Mouse (Mus musculus) CH12.LX (cell line): ENCODE data around the gene Fgf16. TPM values are rescaled to one million over a fixed set of nuclear protein-coding genes. Genes with fewer than 3 reads are reported as not detected.

Experiments
- DNase-seq: peaks from one replicate; pipeline ENCODE4 v3.0.0-alpha.2; 2013; ENCODE audit errors: extremely low read depth
- H3K27ac ChIP-seq: 2 replicates; pipeline ENCODE4 v1.5.1; 2012; ENCODE audit warnings: low read depth, mild to moderate bottlenecking, control low read depth, moderate library complexity; ENCODE audit not compliant: insufficient read depth
- H3K27me3 ChIP-seq: replicated peaks from 2 replicates; pipeline ENCODE3; 2012; ENCODE audit warnings: inconsistent platforms
- H3K36me3 ChIP-seq, 2 experiments: replicated peaks in 1 of 2; 2 replicates each; pipeline versions ENCODE3 to v1.6.1; 2012; ENCODE audit warnings: inconsistent platforms in 1 of 2, low read length in 1 of 2, mild to moderate bottlenecking in 1 of 2, mixed read lengths in 1 of 2, moderate library complexity in 1 of 2; ENCODE audit not compliant: control insufficient read depth in 1 of 2, insufficient read depth in 1 of 2
- H3K4me1 ChIP-seq, 2 experiments: 2 replicates each; pipeline ENCODE4 v1.6.1; 2012; ENCODE audit warnings: inconsistent platforms in 1 of 2, moderate library complexity in 1 of 2; ENCODE audit not compliant: insufficient read depth in 2 of 2, control insufficient read depth in 1 of 2
- H3K4me2 ChIP-seq: 2 replicates; pipeline ENCODE4 v1.6.1; 2012; ENCODE audit warnings: low read depth, mild to moderate bottlenecking, control low read depth; ENCODE audit not compliant: poor library complexity, insufficient read depth, severe bottlenecking
- H3K4me3 ChIP-seq, 3 experiments: fragments of 150-350 bp in 1 of 3; sonication (generic) in 1 of 3; replicated peaks in 1 of 3; 2 replicates each; pipeline versions ENCODE3 to v1.5.1; 2011 to 2012; ENCODE audit warnings: low read depth in 2 of 3, low read length in 2 of 3, mild to moderate bottlenecking in 2 of 3, moderate library complexity in 2 of 3, control low read depth in 1 of 3, improper control_type of control experiment in 1 of 3, inconsistent platforms in 1 of 3, mixed read lengths in 1 of 3; ENCODE audit not compliant: poor library complexity in 1 of 3
- H3K79me2 ChIP-seq: replicated peaks from 2 replicates; pipeline ENCODE4 v1.6.1; 2012; ENCODE audit warnings: mild to moderate bottlenecking, moderate library complexity; ENCODE audit not compliant: control insufficient read depth, poor library complexity, insufficient read depth, severe bottlenecking; ENCODE audit errors: extremely low read depth
- H3K9ac ChIP-seq: 2 replicates; pipeline ENCODE4 v1.6.1; 2012; ENCODE audit warnings: low read depth, mild to moderate bottlenecking, control low read depth, moderate library complexity; ENCODE audit not compliant: insufficient read depth
- H3K9me3 ChIP-seq: replicated peaks from 2 replicates; pipeline ENCODE3; 2012; ENCODE audit warnings: low read length, inconsistent platforms, mixed read lengths
- CHD2 ChIP-seq: IDR thresholded peaks from 2 replicates; pipeline ENCODE4 v1.6.1; 2011; ENCODE audit warnings: low read length, improper control_type of control experiment
- CTCF ChIP-seq, 2 experiments: IDR thresholded peaks in 1 of 2; conservative IDR thresholded peaks in 1 of 2; 2 replicates each; pipeline ENCODE4 v1.5.1; 2011 to 2012; ENCODE audit warnings: low read depth in 2 of 2, low read length in 2 of 2, improper control_type of control experiment in 1 of 2, inconsistent platforms in 1 of 2, mild to moderate bottlenecking in 1 of 2, moderate library complexity in 1 of 2
- ELF1 ChIP-seq: IDR thresholded peaks from 2 replicates; pipeline ENCODE4 v1.6.1; 2014; ENCODE audit warnings: low read depth, mild to moderate bottlenecking, inconsistent platforms, low read length, improper control_type of control experiment
- EP300 ChIP-seq: IDR thresholded peaks from 2 replicates; pipeline ENCODE4 v1.6.1; 2011; ENCODE audit warnings: low read length, improper control_type of control experiment
- ETS1 ChIP-seq: conservative IDR thresholded peaks from 2 replicates; pipeline ENCODE4 v1.6.1; 2012; ENCODE audit warnings: low read depth, mild to moderate bottlenecking, inconsistent platforms, low read length, improper control_type of control experiment, moderate library complexity
- IRF4 ChIP-seq: IDR thresholded peaks from 2 replicates; pipeline ENCODE4 v1.6.1; 2014; ENCODE audit warnings: low read depth, mild to moderate bottlenecking, inconsistent platforms, low read length, improper control_type of control experiment
- JUN ChIP-seq: IDR thresholded peaks from 2 replicates; pipeline ENCODE4 v1.6.1; 2011; ENCODE audit warnings: low read depth, mild to moderate bottlenecking, low read length, improper control_type of control experiment, moderate library complexity; ENCODE audit not compliant: insufficient read depth
- JUND ChIP-seq: conservative IDR thresholded peaks from 2 replicates; pipeline ENCODE4 v1.6.1; 2011; ENCODE audit warnings: low read depth, low read length, improper control_type of control experiment
- MAZ ChIP-seq: IDR thresholded peaks from 2 replicates; pipeline ENCODE4 v1.6.1; 2012; ENCODE audit warnings: low read depth, mild to moderate bottlenecking, inconsistent platforms, low read length, improper control_type of control experiment, moderate library complexity
- MEF2A ChIP-seq: IDR thresholded peaks from 2 replicates; pipeline ENCODE4 v1.6.1; 2014; ENCODE audit warnings: low read depth, mild to moderate bottlenecking, inconsistent platforms, low read length, improper control_type of control experiment, borderline replicate concordance
- NELFE ChIP-seq: IDR thresholded peaks from 2 replicates; pipeline ENCODE4 v1.6.1; 2011; ENCODE audit warnings: low read depth, low read length, improper control_type of control experiment
- NRF1 ChIP-seq: IDR thresholded peaks from 2 replicates; pipeline ENCODE4 v1.6.1; 2014; ENCODE audit warnings: low read depth, mild to moderate bottlenecking, inconsistent platforms, low read length, improper control_type of control experiment, moderate library complexity
- PAX5 ChIP-seq: IDR thresholded peaks from 2 replicates; pipeline ENCODE4 v1.6.1; 2012; ENCODE audit warnings: low read length, inconsistent platforms, mixed read lengths
- POLR2A ChIP-seq: IDR thresholded peaks from 2 replicates; pipeline ENCODE4 v1.6.1; 2011; ENCODE audit warnings: low read depth, mild to moderate bottlenecking, improper control_type of control experiment, low read length
- POLR2AphosphoS2 ChIP-seq: IDR thresholded peaks from 2 replicates; pipeline ENCODE4 v1.6.1; 2011; ENCODE audit warnings: low read depth, low read length, improper control_type of control experiment
- RAD21 ChIP-seq: IDR thresholded peaks from 2 replicates; pipeline ENCODE4 v1.6.1; 2011; ENCODE audit warnings: low read depth, mild to moderate bottlenecking, low read length, improper control_type of control experiment, moderate library complexity
- SMC3 ChIP-seq: IDR thresholded peaks from 2 replicates; pipeline ENCODE4 v1.6.1; 2011; ENCODE audit warnings: low read depth, low read length, improper control_type of control experiment
- TBP ChIP-seq: conservative IDR thresholded peaks from 2 replicates; pipeline ENCODE4 v1.6.1; 2011; ENCODE audit warnings: low read depth, low read length, improper control_type of control experiment
- TCF12 ChIP-seq: IDR thresholded peaks from 2 replicates; pipeline ENCODE4 v1.6.1; 2014; ENCODE audit warnings: low read depth, mild to moderate bottlenecking, inconsistent platforms, low read length, improper control_type of control experiment
- USF1 ChIP-seq: IDR thresholded peaks from 2 replicates; pipeline ENCODE4 v1.6.1; 2014; ENCODE audit warnings: low read depth, mild to moderate bottlenecking, inconsistent platforms, low read length, improper control_type of control experiment
- ZKSCAN1 ChIP-seq: IDR thresholded peaks from 2 replicates; pipeline ENCODE4 v1.6.1; 2012; ENCODE audit warnings: low read depth, inconsistent platforms, low read length, improper control_type of control experiment, borderline replicate concordance
- ZNF384 ChIP-seq: IDR thresholded peaks from 2 replicates; pipeline ENCODE4 v1.6.1; 2012; ENCODE audit warnings: low read depth, low read length, improper control_type of control experiment, inconsistent platforms
- dilution Hi-C: fragments of 300-500 bp; cut with MboI; formaldehyde crosslinking; loops from 2 replicates; pipeline ENCODE4 v1.14.3; 2020; ENCODE audit warnings: low sequenced_read_pairs; ENCODE audit not compliant: extremely low pct_unique_long_range_greater_than_20kb, extremely low pct_ligation_motif_present
- in situ Hi-C: fragments of 300-500 bp; cut with MboI; formaldehyde crosslinking; loops from 3 replicates; pipeline ENCODE4 v1.14.3; 2019; ENCODE audit warnings: low sequenced_read_pairs, low pct_ligation_motif_present, low pct_unique_long_range_greater_than_20kb, mixed read lengths
- polyA plus RNA-seq: library from polyadenylated mRNA; unstranded; fragments of >175 nt; gene quantifications from 2 replicates; pipeline ENCODE4 v1.2.1, GENCODE M21; 2012; ENCODE audit warnings: low read depth; ENCODE audit not compliant: insufficient read length
- total RNA-seq, 2 experiments: library from RNA; depleted of rRNA; stranded (reverse); fragments of 300-350 nt in 1 of 2; fragments of >200 nt in 1 of 2; gene quantifications; 2 replicates each; pipeline ENCODE4 v1.2.3; 2012 to 2014

Gene Fgf16
- total and polyA plus RNA-seq, 3 experiments: not detected

DNA sequence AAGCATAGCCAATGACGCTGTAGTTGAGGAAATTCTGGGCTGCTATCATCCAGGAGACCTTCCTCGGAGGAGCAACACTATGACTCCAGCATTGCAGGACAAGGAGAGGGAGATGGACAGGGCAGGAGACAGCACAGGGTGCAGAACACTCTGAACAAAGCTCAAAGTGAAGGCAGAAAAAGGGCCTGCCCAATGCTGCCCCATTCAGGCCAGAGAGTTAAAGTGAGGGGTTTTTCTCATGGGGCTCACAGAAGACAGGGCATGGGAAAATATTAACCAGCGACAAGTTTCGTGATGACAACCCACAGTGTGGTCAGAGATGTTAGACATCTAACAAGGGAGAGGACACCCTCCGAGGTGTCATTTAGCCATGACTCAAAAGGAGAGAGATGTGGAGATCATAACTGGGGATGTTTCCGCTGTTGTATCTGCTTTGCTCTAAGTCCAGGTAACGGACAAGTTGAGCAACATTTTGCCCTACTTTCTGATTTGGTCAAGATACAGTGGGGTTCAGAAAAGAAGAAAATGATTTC lies 48.2 kb upstream of the Fgf16 start:
- Histone ChIP-seq H3K9ac (no peak overlapping the region), H3K27ac (no peak overlapping the region), H3K4me2 (peak overlapping the region; percentile 56; the same call in 1 of the 2 replicates), H3K79me2 (no peaks in the 10 kb centered on the region), H3K27me3 (no peaks in the 10 kb centered on the region), H3K4me1 (peaks cover 2 to 3% of the 10 kb centered on the region in 2 experiments; a peak in 2 of 4 replicates), H3K4me3 (no peak overlapping the region), H3K36me3 (no peaks in the 10 kb centered on the region), H3K9me3 (no peaks in the 10 kb centered on the region)
- dilution Hi-C loops: no loop called here
- peak; percentile 71 for DNase-seq
- in situ Hi-C loops: no loop called here
- TF ChIP-seq MAZ (0 out of 2 replicates have a peak, but pooled peaks have one; percentile 14), TCF12 (no peak), POLR2AphosphoS2 (no peak), NRF1 (no peak), CTCF (conservative IDR thresholded peaks at IDR 0.05 in 1 of 2, IDR thresholded peaks at IDR 0.05 in 1 of 2; ENCODE audit: low read depth in 2 of 2, low read length in 2 of 2) (peak in 1 of 2 experiments; percentile 54; a peak in 2 of 4 replicates), JUN (peak; percentile 70), RAD21 (peak; percentile 64), ETS1 (peak; percentile 78), CHD2 (no peak), SMC3 (peak; percentile 47), EP300 (peak; percentile 83), IRF4 (peak; percentile 93), JUND (peak; percentile 91)

DNA sequence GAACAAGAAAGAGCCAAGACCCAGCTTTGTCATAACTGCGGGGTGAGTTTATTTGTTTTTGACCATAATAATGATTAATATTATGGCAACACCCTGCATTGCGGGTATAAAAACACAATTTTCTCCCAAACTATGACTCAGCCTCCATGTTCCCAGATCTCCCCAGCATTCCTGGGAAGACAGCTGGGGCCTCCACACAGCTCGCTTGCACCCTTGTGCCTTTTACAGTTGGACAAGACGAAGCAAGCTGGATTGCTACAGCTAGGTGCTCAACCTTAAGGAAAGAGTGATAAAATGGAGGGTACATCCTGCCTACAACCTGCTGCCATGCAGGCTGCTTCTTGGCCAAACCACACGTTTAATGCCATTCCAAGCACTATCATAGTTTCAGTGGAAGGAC lies 45.7 kb upstream of the Fgf16 start:
- H3K36me3 ChIP-seq: no peaks in the 10 kb centered on the region
- in situ Hi-C loops: no loop called here
- H3K79me2 ChIP-seq: no peaks in the 10 kb centered on the region
- H3K27me3 ChIP-seq: no peaks in the 10 kb centered on the region
- H3K4me2 ChIP-seq: no peak overlapping the region
- peaks cover 2 to 11% of the 10 kb centered on the region in 2 experiments; a peak in 1 of 4 replicates for H3K4me1 ChIP-seq
- no peak overlapping the region for H3K9ac ChIP-seq
- dilution Hi-C loops: no loop called here
- no peak for TF ChIP-seq USF1
- no peak for TF ChIP-seq MEF2A
- no peak for TF ChIP-seq JUND
- TF ChIP-seq ELF1: no peak
- no peak for TF ChIP-seq ZNF384
- TF ChIP-seq TBP: no peak
- no peak for TF ChIP-seq JUN
- no peak for TF ChIP-seq IRF4
- no peak for TF ChIP-seq PAX5
- no peak for TF ChIP-seq NELFE
- TF ChIP-seq POLR2A: no peak
- no peak for TF ChIP-seq CTCF (conservative IDR thresholded peaks at IDR 0.05 in 1 of 2, IDR thresholded peaks at IDR 0.05 in 1 of 2; ENCODE audit: low read depth in 2 of 2, low read length in 2 of 2)
- TF ChIP-seq ZKSCAN1: no peak
- TF ChIP-seq, all 38 proteins: peak for 0
- Histone ChIP-seq H3K9me3 (no peaks in the 10 kb centered on the region), H3K4me3 (no peak overlapping the region), H3K27ac (no peak overlapping the region)
- DNase-seq: no peak
